Mouse (Mus musculus) embryonic fibroblast, embryonic 13.5 days (primary cell): Measurements from ENCODE around the gene Rbx1.

Source experiments
- CTCF ChIP-seq: IDR thresholded peaks from 2 replicates; pipeline ENCODE4 v1.5.1; 2011; ENCODE audit warnings: mild to moderate bottlenecking, control low read depth, low read length, moderate library complexity, borderline replicate concordance; ENCODE audit not compliant: insufficient read depth
- POLR2A ChIP-seq: IDR thresholded peaks from 2 replicates; pipeline ENCODE4 v1.6.1; 2011; ENCODE audit warnings: low read depth, mild to moderate bottlenecking, control low read depth, low read length, moderate library complexity

GRCm38 (mm10) chr15:81431195-81431594, 34.9 kb upstream of the Rbx1 start:
- TF ChIP-seq POLR2A (no peak), CTCF (no peak)
